ENCODE assay signal across 11 mouse cellular contexts in genomic region chr9:118520011-118520410, GRCm38 (mm10). TPM values are rescaled to one million over a fixed set of nuclear protein-coding genes. Genes with fewer than 3 reads are reported as not detected.
DNase-seq lines count a peak whose midpoint lies in the region; ATAC-seq and TF ChIP-seq lines count a peak whose summit lies in the region.
"Had no signal": no experiment of that assay in that cellular context is flagged by ENCODE, and none has a peak within 500 bp of the region (broad histone marks: within the 10 kb centered on the region; RNA-seq: fewer than 3 reads in every experiment).

No protein-coding gene starts in this region.

- no peak for ATAC-seq in heart, postnatal 0 days (ENCODE audit: insufficient read depth, low read depth)
- no peak for ATAC-seq in hindbrain, embryonic 11.5 days (ENCODE audit: low FRiP score)

- peak; percentile 67 to 68 for DNase-seq in heart, adult 18-20 months
- DNase-seq in heart, adult 8-10 months (ENCODE audit: low spot score) = no peak
- DNase-seq in adrenal gland, postnatal 14 days = peak; percentile 54
- DNase-seq in cerebellum, postnatal 14 days = peak; percentile 39 to 59
- DNase-seq in heart, postnatal 0 days (ENCODE audit: low spot score) = peak; percentile 40
- DNase-seq in urinary bladder, adult 18-20 months (ENCODE audit: low spot score in 2 of 2) = no peak
- DNase-seq in hindbrain, embryonic 11.5 days (ENCODE audit: low spot score) = no peak
- no peak for DNase-seq in forebrain, embryonic 10.5 days (ENCODE audit: extremely low spot score, low spot score)

- H3K27ac ChIP-seq in heart, postnatal 0 days (ENCODE audit: low read depth) = peak overlapping the region; percentile 27; the same call in 1 of the 2 replicates
- no peak overlapping the region for H3K27ac ChIP-seq in hindbrain, embryonic 11.5 days (ENCODE audit: low read depth, low read length)
- no peak overlapping the region for H3K27ac ChIP-seq in forebrain, embryonic 10.5 days
- H3K27ac ChIP-seq: hindbrain, embryonic 10.5 days; neural tube, embryonic 13.5 days had no signal

- peaks cover 20% of the 10 kb centered on the region for H3K36me3 ChIP-seq in heart, postnatal 0 days (replicated peaks; ENCODE audit: control insufficient read depth, insufficient read depth, low read length)
- no peaks in the 10 kb centered on the region for H3K36me3 ChIP-seq in hindbrain, embryonic 11.5 days (ENCODE audit: control insufficient read depth, insufficient read depth, low read length)
- peaks cover 52% of the 10 kb centered on the region for H3K36me3 ChIP-seq in forebrain, embryonic 10.5 days (replicated peaks)

- no peaks in the 10 kb centered on the region for H3K27me3 ChIP-seq in heart, postnatal 0 days (ENCODE audit: control insufficient read depth, insufficient read depth, low read length)
- H3K27me3 ChIP-seq in hindbrain, embryonic 11.5 days (ENCODE audit: control insufficient read depth, insufficient read depth, low read length) = no peaks in the 10 kb centered on the region
- H3K27me3 ChIP-seq in forebrain, embryonic 10.5 days (ENCODE audit: poor library complexity, severe bottlenecking) = no peaks in the 10 kb centered on the region
- H3K27me3 ChIP-seq: neural tube, embryonic 13.5 days had no signal

- TF ChIP-seq CTCF in heart, postnatal 0 days (IDR thresholded peaks at IDR 0.05; ENCODE audit: low read depth) = no peak

- no peak overlapping the region for H3K4me3 ChIP-seq in heart, postnatal 0 days (ENCODE audit: low read depth, low read length)
- no peak overlapping the region for H3K4me3 ChIP-seq in hindbrain, embryonic 11.5 days (ENCODE audit: low read depth, low read length)
- no peak overlapping the region for H3K4me3 ChIP-seq in forebrain, embryonic 10.5 days
- H3K4me3 ChIP-seq: hindbrain, embryonic 10.5 days; neural tube, embryonic 13.5 days had no signal

- H3K4me2 ChIP-seq in heart, postnatal 0 days (ENCODE audit: low read depth, low read length) = peak overlapping the region; percentile 26
- no peak overlapping the region for H3K4me2 ChIP-seq in hindbrain, embryonic 11.5 days (replicated peaks; ENCODE audit: low read depth, low read length)
- H3K4me2 ChIP-seq: neural tube, embryonic 13.5 days had no signal

- WGBS in heart, postnatal 0 days = 33% methylated on average over 8 of the region's 8 CpGs
- 69% methylated on average over 8 of the region's 8 CpGs for WGBS in hindbrain, embryonic 11.5 days
- 79% methylated on average over 8 of the region's 8 CpGs for WGBS in forebrain, embryonic 10.5 days

- peaks cover 34% of the 10 kb centered on the region for H3K4me1 ChIP-seq in heart, postnatal 0 days (ENCODE audit: control insufficient read depth, insufficient read depth)
- no peaks in the 10 kb centered on the region for H3K4me1 ChIP-seq in hindbrain, embryonic 11.5 days (replicated peaks; ENCODE audit: control insufficient read depth, insufficient read depth, low read length)
- peaks cover 13% of the 10 kb centered on the region for H3K4me1 ChIP-seq in forebrain, embryonic 10.5 days

- no peaks in the 10 kb centered on the region for H3K9me3 ChIP-seq in heart, postnatal 0 days (replicated peaks; ENCODE audit: control insufficient read depth, low read length)
- H3K9me3 ChIP-seq in hindbrain, embryonic 11.5 days (ENCODE audit: control insufficient read depth, low read length) = no peaks in the 10 kb centered on the region
- no peaks in the 10 kb centered on the region for H3K9me3 ChIP-seq in forebrain, embryonic 10.5 days
- H3K9me3 ChIP-seq: hindbrain, embryonic 10.5 days; neural tube, embryonic 13.5 days had no signal

- no peak overlapping the region for H3K9ac ChIP-seq in heart, postnatal 0 days (replicated peaks; ENCODE audit: low read depth, low read length)
- H3K9ac ChIP-seq in hindbrain, embryonic 11.5 days (ENCODE audit: low read depth, low read length) = no peak overlapping the region
- H3K9ac ChIP-seq: neural tube, embryonic 13.5 days had no signal

- no peak for TF ChIP-seq EP300 in heart, postnatal 0 days (IDR thresholded peaks at IDR 0.05; ENCODE audit: low read depth)

RNA-seq across cellular contexts. Expression of gene Golga4, which starts 13.9 kb away (rescaled TPM):
- 100 to 1,000 TPM; 383 to 397 TPM for total RNA-seq in heart, adult 18-20 months (2021)
- total RNA-seq in heart, adult 8-10 months (2022) = 100 to 1,000 TPM; 361 to 439 (median 426) TPM
- total RNA-seq in adrenal gland, postnatal 14 days (2021) = 103 TPM in 2 replicates
- 56.4 and 57.6 TPM in 2 replicates for total RNA-seq in heart, postnatal 0 days (2014; rRNA removed; ENCODE audit: low replicate concordance)
- polyA plus RNA-seq in heart, postnatal 0 days (2015; fragmentation: Nextera tagmentation; extraction: Ambion mirVana) = 40.9 and 45.3 TPM in 2 replicates
- polyA plus RNA-seq in hindbrain, embryonic 11.5 days (2014; fragmentation: Nextera tagmentation; extraction: Ambion mirVana) = 51.5 and 64.8 TPM in 2 replicates
- polyA plus RNA-seq in forebrain, embryonic 10.5 days (2016; fragmentation: Nextera tagmentation; extraction: Ambion mirVana) = 40.0 and 42.1 TPM in 2 replicates

RNA-seq across cellular contexts. Expression of gene Eomes, which starts 42.0 kb away (rescaled TPM):
- under 1 TPM; 0.07 to 0.10 TPM for total RNA-seq in heart, adult 18-20 months (2021)
- under 1 TPM in 1 of 4 experiments, not detected in 3; 0.06 TPM for total RNA-seq in heart, adult 8-10 months (2022)
- total RNA-seq in adrenal gland, postnatal 14 days (2021) = 0.22 and 0.86 TPM in 2 replicates
- total RNA-seq in heart, postnatal 0 days (2014; rRNA removed; ENCODE audit: low replicate concordance) = not detected in 2 replicates
- polyA plus RNA-seq in heart, postnatal 0 days (2015; fragmentation: Nextera tagmentation; extraction: Ambion mirVana) = not detected in 2 replicates
- 0.11 TPM in 1 of 2 replicates, not detected in the other for polyA plus RNA-seq in hindbrain, embryonic 11.5 days (2014; fragmentation: Nextera tagmentation; extraction: Ambion mirVana)
- polyA plus RNA-seq in forebrain, embryonic 10.5 days (2016; fragmentation: Nextera tagmentation; extraction: Ambion mirVana) = 6.2 and 7.7 TPM in 2 replicates
- polyA plus RNA-seq: hindbrain, embryonic 10.5 days; small intestine, adult 2 months had no signal

Comparison
In these comparisons a context has a peak if more than half of its experiments do, and no peak if none do; other contexts are left out.
1. DNase-seq: peak in heart, adult 18-20 months (2 of 2), adrenal gland, postnatal 14 days (single experiment), cerebellum, postnatal 14 days (2 of 2) and heart, postnatal 0 days (single experiment); none in heart, adult 8-10 months (single experiment), urinary bladder, adult 18-20 months (0 of 2), hindbrain, embryonic 11.5 days (single experiment) and forebrain, embryonic 10.5 days (single experiment).